Mouse (Mus musculus) brain, embryonic 14.5 days (tissue): ENCODE data around the gene Rbm5.

ENCODE experiments used
- CTCF ChIP-seq: fragments of 200-500 bp; IDR thresholded peaks from 2 replicates; pipeline ENCODE4 v1.5.1; 2012; ENCODE audit warnings: inconsistent platforms, mild to moderate bottlenecking, moderate library complexity, borderline replicate concordance; ENCODE audit not compliant: insufficient read depth, insufficient read length; ENCODE audit errors: extremely low read depth
- POLR2A ChIP-seq: fragments of 200-500 bp; IDR thresholded peaks from 2 replicates; pipeline ENCODE4 v1.6.1; 2012; ENCODE audit warnings: mild to moderate bottlenecking, inconsistent platforms, borderline replicate concordance; ENCODE audit not compliant: poor library complexity, insufficient read depth, insufficient read length, severe bottlenecking; ENCODE audit errors: extremely low read depth

DNA sequence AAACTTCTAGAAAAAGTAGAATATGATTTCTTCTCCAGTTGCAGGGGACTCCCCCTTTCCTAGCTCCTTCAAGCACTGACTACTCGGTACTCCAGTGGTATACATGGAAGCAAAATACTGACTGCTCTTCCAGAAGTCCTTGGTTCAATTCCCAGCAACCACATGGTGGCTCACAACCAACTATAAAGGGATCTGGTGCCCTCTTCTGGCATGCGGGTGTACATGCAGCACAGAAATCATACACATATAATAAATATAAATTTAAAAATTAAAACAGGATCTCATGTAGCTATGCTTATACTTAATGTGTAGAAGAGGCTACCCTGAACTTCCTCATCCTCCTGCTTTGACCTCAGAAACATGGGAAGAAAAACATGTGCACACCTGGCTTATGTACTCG lies 24.1 kb downstream of the Rbm5 start:
- TF ChIP-seq CTCF (peak; percentile 23; the same call in 1 of the 2 replicates), POLR2A (no peak)
